Mouse (Mus musculus) thymus, adult 18-20 months (tissue): ENCODE measurements around the gene Fyn.

ENCODE experiments used
- DNase-seq, 2 experiments: peaks; one replicate each; pipeline ENCODE4 v3.0.0; 2022; ENCODE audit warnings: mixed read lengths in 2 of 2

Gene Fyn

DNA sequence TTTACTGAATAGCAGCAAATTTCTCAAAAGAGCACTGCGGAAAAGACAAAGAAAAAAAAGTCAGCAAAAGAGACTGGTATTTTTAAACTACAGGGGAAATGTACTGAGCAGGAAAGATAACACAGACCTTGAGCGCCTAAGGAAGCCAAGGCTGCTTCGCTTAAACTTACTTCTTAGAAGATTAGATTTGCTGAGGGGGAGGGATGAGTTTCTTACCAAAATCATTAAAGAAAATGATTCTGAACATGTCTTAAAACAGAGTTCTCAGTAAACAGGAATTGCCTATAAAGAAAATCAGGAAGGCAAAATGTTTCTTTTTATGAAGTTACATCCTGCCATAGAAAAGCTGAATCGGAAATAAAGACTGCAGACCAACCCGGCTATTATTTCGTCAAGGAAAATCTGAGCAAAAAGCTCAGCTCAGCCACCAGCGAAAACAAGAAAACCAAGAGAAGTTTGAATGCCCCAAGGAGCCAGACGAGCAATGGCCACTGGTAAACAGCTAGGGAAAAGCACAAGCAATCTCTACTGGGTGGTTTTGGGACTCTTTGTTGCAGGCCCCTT, at the start of gene Fyn:
Gene Fyn, plus strand, starts transcription at position 284 of the 564 bp plus-strand sequence.
- no peak for DNase-seq

DNA sequence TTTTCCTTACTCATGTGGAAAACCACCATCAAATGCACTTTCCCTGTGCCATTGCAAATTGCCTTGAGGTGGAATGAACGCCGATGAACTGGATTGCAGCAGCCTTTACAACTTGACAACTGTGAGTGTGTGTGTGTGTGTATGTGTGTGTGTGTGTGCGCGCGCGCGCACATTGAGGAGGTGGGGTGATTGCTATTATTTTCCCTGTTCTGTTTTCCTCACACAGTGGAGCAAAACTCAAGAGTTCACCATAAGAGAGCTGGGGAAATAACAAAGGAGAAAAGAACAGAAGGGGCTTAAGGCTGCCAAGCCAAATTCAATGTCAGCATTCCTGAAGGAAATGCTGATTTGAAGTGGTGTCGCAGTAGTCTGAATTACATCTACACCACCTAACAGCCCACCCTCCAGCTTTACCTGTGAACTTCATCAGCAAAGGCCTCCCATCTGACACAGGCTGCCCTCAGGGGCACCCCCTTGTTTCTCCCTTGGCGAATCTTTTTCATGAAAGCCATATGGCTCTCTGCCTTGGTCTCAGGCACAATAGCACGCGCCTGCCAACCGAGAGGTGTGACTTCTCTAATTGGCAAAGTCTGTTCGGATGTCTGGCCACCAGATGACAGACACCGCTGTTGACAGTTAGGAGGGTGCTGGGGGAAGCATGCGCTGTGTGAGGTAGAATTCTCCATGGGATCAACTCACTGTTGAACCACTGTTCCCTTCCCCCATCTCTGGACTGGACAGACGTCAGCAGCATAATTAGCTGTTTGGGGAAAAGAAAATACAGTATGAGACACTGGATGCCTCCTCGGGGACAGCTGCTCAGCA, 47.6 kb upstream of the Fyn start:
- no peak for DNase-seq

GRCm38 (mm10) chr10:39321623-39321985, 47.1 kb upstream of the Fyn start:
- DNase-seq: no peak

GRCm38 (mm10) chr10:39322143-39322542, 46.5 kb upstream of the Fyn start:
- no peak for DNase-seq

GRCm38 (mm10) chr10:39324291-39324690, 44.4 kb upstream of the Fyn start:
- DNase-seq: no peak

DNA sequence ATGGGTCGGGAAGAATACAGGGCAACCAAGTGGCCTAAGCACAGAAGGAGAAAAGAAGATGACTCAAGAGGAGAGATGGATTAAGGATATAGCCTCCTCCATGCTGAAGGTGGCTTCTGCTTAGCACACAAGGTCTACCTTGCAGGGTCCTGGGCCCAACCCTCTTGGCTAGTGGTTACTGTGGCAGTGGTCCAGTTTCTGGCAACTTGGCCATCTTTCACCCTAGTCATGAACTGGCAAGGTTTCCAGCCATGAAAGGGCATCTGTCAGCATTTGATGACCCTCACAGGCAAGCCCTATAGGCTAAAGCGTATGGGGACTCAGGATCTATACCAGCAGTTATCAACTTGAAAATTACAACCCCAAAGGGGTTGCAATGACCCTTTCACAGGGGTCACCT, 40.0 kb upstream of the Fyn start:
- DNase-seq: no peak

DNA sequence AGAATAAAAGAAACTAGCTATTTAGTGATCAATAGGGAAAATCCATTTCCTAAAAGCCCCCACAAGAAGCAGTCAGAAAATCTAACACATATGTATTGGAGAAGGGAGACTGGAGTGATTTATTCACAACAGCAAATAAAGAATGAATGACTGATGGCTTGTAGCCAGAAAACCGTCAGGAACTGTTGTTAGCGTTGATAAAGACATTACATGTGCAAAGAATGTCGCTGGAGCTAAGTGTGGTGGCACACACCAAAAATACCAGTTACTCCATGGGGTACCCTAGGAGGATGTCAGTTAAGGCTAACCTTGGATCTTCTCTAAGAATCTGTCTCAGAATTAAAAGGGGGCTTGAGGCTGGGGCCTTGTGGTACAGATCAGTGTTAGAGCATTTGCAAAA, 34.3 kb upstream of the Fyn start:
- no peak for DNase-seq

DNA sequence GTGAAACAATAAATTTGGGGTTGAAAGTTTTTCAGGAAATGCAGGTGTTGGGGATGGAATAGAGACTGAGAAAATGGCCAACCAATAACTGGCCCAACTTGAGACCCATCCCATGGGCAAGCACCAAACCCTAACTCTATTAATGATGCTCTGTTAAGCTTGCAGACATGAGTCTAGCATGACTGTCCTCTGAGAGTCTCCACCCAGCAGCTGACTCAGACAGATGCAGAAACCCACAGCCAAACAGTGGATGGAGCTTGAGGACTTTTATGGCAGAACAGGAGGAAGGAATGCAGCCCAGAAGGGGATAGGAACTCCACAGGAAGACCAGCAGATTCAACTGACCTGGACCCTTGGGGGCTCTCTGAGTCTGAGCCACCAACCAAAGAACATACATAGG, 32.8 kb upstream of the Fyn start:
- no peak for DNase-seq

GRCm38 (mm10) chr10:39339189-39339968, 29.3 kb upstream of the Fyn start:
- no peak for DNase-seq

DNA sequence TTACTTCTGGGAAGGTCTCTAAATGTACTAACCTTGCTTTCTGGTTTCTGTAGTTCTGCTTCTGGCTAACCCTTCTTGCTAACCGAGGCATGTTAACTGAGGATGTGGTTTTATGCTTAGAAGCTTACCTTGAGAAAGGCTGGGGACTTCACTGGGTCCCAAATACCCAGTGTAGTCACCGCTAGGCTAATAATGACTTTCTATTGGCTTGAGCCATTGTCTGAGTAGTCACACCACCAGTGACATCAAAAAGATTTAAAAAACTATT, 28.8 kb upstream of the Fyn start:
- DNase-seq: no peak

DNA sequence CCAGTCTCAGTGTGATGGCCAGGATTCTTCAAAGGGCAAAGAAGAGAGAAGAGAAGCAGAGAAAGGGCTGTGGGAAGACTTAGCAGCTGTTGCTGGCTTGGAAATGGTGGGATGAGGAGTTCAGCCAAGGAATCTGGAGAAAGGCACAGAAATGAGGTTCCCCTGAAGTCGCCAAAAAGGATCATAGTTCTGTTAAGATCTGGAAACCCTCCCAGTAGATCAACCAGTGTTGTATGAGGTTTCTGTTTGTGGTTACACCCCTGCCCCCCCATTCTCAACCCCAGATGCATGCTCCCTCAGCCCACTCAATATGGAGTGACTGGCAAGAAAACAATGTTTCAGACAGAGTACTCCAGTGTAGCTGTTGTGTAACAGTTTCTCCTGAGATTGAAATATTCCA, 25.1 kb upstream of the Fyn start:
- DNase-seq: no peak

DNA sequence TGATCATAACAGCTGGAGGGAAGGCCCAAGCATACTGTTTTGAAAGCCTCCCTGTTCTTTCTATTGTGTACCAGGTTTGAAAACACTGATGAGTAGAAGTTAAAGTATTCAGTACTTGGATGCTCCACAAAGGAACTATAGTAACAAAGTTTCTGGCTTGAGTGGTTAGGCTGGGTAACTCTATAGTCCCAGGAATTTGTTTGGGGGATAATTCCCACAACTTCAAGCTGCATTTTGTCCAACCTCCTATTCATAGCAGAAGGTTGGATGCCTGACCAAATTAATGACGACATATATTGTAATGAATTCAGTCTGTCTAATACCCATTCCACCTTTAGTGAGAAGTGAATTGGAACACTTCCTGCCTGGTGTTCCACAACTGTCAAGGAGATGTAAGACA, 22.7 kb upstream of the Fyn start:
- no peak for DNase-seq

GRCm38 (mm10) chr10:39349781-39350364, 18.8 kb upstream of the Fyn start:
- DNase-seq: no peak

GRCm38 (mm10) chr10:39364196-39364595, 4.5 kb upstream of the Fyn start:
- DNase-seq: no peak

- peak; percentile 97 to 98 for DNase-seq
Measured at GRCm38 (mm10) chr10:39369502-39369931, 862 bp downstream of the Fyn start.

DNA sequence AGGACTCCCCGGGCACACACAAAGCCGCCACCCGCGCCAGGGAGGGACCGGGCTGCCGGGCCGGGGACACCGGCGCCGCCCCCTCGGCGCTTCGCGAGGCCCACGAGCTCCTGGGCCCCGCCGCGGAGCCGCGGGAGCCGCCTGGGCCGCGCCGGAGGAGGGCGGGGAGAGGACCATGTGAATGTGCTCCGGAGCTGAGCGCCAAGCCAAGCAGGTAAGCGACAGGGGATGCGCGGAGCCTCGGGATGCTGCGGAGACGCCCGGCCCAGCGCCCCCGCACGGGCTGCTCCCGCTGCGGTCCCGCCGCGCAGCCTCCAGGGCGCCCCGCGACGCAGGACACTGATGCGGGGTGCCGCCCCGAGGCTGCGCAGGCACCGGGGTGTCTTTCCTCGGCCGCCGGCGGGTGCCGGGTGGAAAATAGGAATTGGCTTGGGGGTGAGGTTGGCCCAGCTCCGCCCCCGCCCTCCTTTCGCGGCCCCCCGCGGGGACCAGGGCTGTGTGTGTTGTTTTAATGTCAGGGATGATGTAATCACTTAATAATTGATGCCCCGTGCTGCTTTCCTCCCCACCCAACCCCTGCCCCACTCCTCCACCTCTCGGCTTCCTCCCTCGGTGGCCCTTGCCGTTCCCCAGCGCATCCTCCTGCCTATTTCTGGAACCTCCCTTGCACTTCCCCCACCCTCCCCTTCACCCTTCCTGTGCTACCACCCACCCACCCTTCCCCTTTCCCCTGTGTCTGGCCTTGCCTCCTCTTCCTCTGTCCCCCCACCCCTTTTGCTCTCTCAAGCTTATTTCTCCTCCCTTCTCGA, 1.5 kb downstream of the Fyn start:
- DNase-seq: peak; percentile 54 to 69

GRCm38 (mm10) chr10:39370786-39371221, 2.1 kb downstream of the Fyn start:
- DNase-seq: peak; percentile 16 to 37

DNA sequence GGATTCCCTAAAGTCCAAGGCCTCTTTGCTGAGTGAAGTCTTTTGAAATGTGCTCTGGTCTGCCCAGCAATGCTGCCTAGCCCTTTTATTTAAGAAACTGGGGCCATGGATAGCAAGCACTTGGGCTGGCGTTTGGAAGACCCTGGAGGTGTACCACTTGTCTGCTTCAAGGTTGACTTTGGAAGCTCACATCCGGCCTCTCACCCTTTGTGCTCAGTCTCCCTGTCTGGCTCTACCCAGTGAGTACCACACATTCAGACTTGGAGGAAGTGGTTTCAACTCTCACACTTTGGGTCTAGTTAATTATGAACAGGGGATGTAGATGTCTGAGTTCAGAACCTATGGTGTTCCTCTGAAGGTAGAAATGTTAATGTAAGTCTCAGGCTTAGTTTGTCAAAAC, 2.8 kb downstream of the Fyn start:
- peak; percentile 45 to 58 for DNase-seq

GRCm38 (mm10) chr10:39371991-39372390, 3.3 kb downstream of the Fyn start:
- no peak for DNase-seq

- DNase-seq: peak in 1 of 2 experiments; percentile 35
Measured at GRCm38 (mm10) chr10:39376676-39377075, 8.0 kb downstream of the Fyn start.

GRCm38 (mm10) chr10:39377219-39377618, 8.6 kb downstream of the Fyn start:
- DNase-seq: no peak

- no peak for DNase-seq
Measured at GRCm38 (mm10) chr10:39378025-39378603, 9.5 kb downstream of the Fyn start.
